Mouse (Mus musculus): ENCODE data around the gene Purb. TPM values are rescaled to one million over a fixed set of nuclear protein-coding genes. Genes with fewer than 3 reads are reported as not detected.

Purb gene
- total RNA-seq, 1 experiment, result 49.8 TPM

GRCm38 (mm10) chr11:6479231-6479630, 3.5 kb upstream of the Purb start:
- DNase-seq (ENCODE audit: low read depth, low spot score), result no peak
- H3K4me1 ChIP-seq (ENCODE audit: control insufficient read depth in 2 of 2, insufficient read depth in 2 of 2, low read length in 2 of 2, poor library complexity in 1 of 2), result peaks cover 2 to 3% of the 10 kb centered on the region in 2 experiments; a peak in 3 of 4 replicates
- in situ Hi-C loops (cut with MboI; ENCODE audit: low sequenced_read_pairs in 2 of 2, unreplicated experiment in 2 of 2), result no loop called here
- H3K36me3 ChIP-seq (ENCODE audit: control insufficient read depth, insufficient read depth, low read length, poor library complexity, severe bottlenecking), result peaks cover 5% of the 10 kb centered on the region
- H3K4me3 ChIP-seq (ENCODE audit: insufficient read depth in 1 of 2, low read depth in 1 of 2, low read length in 2 of 2, poor library complexity in 1 of 2, severe bottlenecking in 1 of 2), result no peak overlapping the region
- no peak overlapping the region for H3K27ac ChIP-seq (ENCODE audit: insufficient read depth, low read depth, low read length, poor library complexity, severe bottlenecking)
- no peak overlapping the region for H3K9ac ChIP-seq (ENCODE audit: insufficient read depth, low read depth, low read length, poor library complexity, severe bottlenecking)
- H3K9me3 ChIP-seq (ENCODE audit: control insufficient read depth, insufficient read depth, low read depth, low read length), result no peaks in the 10 kb centered on the region
- no peak for TF ChIP-seq MAFK (IDR thresholded peaks at IDR 0.05; ENCODE audit: insufficient read depth, low read depth, low read length)
- no peak for TF ChIP-seq HCFC1 (IDR thresholded peaks at IDR 0.05; ENCODE audit: borderline replicate concordance, insufficient read depth, low read length)
- TF ChIP-seq CHD2 (IDR thresholded peaks at IDR 0.05; ENCODE audit: low read depth, low read length), result no peak
- TF ChIP-seq ZNF384 (IDR thresholded peaks at IDR 0.05; ENCODE audit: low read depth, low read length), result no peak
- TF ChIP-seq ZC3H11A (IDR thresholded peaks at IDR 0.05; ENCODE audit: borderline replicate concordance, low read depth, low read length), result no peak

GRCm38 (mm10) chr11:6477350-6477749, 1.6 kb upstream of the Purb start:
- H3K4me3 ChIP-seq (ENCODE audit: insufficient read depth in 1 of 2, low read depth in 1 of 2, low read length in 2 of 2, poor library complexity in 1 of 2, severe bottlenecking in 1 of 2), result no peak overlapping the region
- TF ChIP-seq ZC3H11A (IDR thresholded peaks at IDR 0.05; ENCODE audit: borderline replicate concordance, low read depth, low read length) (no peak), HCFC1 (IDR thresholded peaks at IDR 0.05; ENCODE audit: borderline replicate concordance, insufficient read depth, low read length) (no peak), ZNF384 (IDR thresholded peaks at IDR 0.05; ENCODE audit: low read depth, low read length) (no peak), CHD2 (IDR thresholded peaks at IDR 0.05; ENCODE audit: low read depth, low read length) (no peak), MAFK (IDR thresholded peaks at IDR 0.05; ENCODE audit: insufficient read depth, low read depth, low read length) (no peak)
- H3K9ac ChIP-seq (ENCODE audit: insufficient read depth, low read depth, low read length, poor library complexity, severe bottlenecking), result no peak overlapping the region
- no peak for DNase-seq (ENCODE audit: low read depth, low spot score)
- H3K9me3 ChIP-seq (ENCODE audit: control insufficient read depth, insufficient read depth, low read depth, low read length), result no peaks in the 10 kb centered on the region
- no peak overlapping the region for H3K27ac ChIP-seq (ENCODE audit: insufficient read depth, low read depth, low read length, poor library complexity, severe bottlenecking)
- in situ Hi-C loops (cut with MboI; ENCODE audit: low sequenced_read_pairs in 2 of 2, unreplicated experiment in 2 of 2), result no loop called here
- peaks cover 7% of the 10 kb centered on the region for H3K36me3 ChIP-seq (ENCODE audit: control insufficient read depth, insufficient read depth, low read length, poor library complexity, severe bottlenecking)
- H3K4me1 ChIP-seq (ENCODE audit: control insufficient read depth in 2 of 2, insufficient read depth in 2 of 2, low read length in 2 of 2, poor library complexity in 1 of 2), result peaks cover 4 to 14% of the 10 kb centered on the region in 2 experiments

- peaks cover 4 to 14% of the 10 kb centered on the region in 2 experiments for H3K4me1 ChIP-seq (ENCODE audit: control insufficient read depth in 2 of 2, insufficient read depth in 2 of 2, low read length in 2 of 2, poor library complexity in 1 of 2)
- no peak overlapping the region for H3K27ac ChIP-seq (ENCODE audit: insufficient read depth, low read depth, low read length, poor library complexity, severe bottlenecking)
- H3K9me3 ChIP-seq (ENCODE audit: control insufficient read depth, insufficient read depth, low read depth, low read length), result no peaks in the 10 kb centered on the region
- no peak overlapping the region for H3K4me3 ChIP-seq (ENCODE audit: insufficient read depth in 1 of 2, low read depth in 1 of 2, low read length in 2 of 2, poor library complexity in 1 of 2, severe bottlenecking in 1 of 2)
- TF ChIP-seq CHD2 (IDR thresholded peaks at IDR 0.05; ENCODE audit: low read depth, low read length) (no peak), ZC3H11A (IDR thresholded peaks at IDR 0.05; ENCODE audit: borderline replicate concordance, low read depth, low read length) (no peak), MAFK (IDR thresholded peaks at IDR 0.05; ENCODE audit: insufficient read depth, low read depth, low read length) (no peak), ZNF384 (IDR thresholded peaks at IDR 0.05; ENCODE audit: low read depth, low read length) (no peak), HCFC1 (IDR thresholded peaks at IDR 0.05; ENCODE audit: borderline replicate concordance, insufficient read depth, low read length) (no peak)
- H3K36me3 ChIP-seq (ENCODE audit: control insufficient read depth, insufficient read depth, low read length, poor library complexity, severe bottlenecking), result peaks cover 7% of the 10 kb centered on the region
- H3K9ac ChIP-seq (ENCODE audit: insufficient read depth, low read depth, low read length, poor library complexity, severe bottlenecking), result no peak overlapping the region
- no peak for DNase-seq (ENCODE audit: low read depth, low spot score)
- in situ Hi-C loops (cut with MboI; ENCODE audit: low sequenced_read_pairs in 2 of 2, unreplicated experiment in 2 of 2), result no loop called here
Measured at GRCm38 (mm10) chr11:6476876-6477275, 1.2 kb upstream of the Purb start.

DNA sequence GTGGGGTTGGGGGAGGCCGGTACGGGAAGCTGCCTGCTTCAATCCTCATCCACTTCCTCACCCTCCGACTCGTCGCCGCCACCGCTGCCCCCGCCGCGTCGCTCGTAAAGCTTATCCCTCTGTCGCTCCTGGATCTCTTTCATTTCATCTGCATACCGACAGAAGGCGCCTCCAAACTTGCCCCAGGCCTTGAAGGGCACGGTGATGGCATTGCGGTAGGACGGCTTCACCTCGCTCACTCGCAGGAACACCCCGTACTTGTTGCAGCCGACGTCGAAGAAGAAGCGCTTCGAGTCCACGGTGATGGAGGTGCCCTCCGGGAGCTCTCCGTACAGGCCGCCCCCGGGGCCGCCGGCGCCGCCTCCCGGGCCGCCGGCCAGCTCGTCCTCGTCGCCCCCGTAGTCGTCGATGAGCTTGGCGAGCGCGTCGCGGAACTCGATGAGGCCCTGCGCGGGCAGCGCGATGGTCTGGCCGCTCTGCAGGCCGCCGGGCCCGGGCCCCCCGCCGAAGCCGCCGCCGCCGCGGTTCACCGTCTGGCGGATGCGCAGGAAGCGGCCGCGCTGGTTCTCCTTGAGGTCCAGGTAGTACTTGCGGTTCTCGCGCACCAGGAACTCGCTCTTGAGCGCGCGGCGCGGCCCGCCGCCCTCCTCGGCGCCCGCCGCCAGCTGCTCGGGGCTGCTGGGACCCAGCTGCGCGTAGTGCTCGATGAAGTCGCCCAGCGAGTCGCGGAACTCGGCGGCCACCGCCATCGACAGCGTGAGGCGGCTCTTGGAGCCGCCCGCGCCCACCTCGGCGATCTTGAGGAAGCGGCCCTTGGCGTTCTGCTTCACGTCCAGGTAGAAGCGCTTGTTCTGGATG, 614 bp downstream of the Purb start:
- Histone ChIP-seq H3K9ac (ENCODE audit: insufficient read depth, low read depth, low read length, poor library complexity, severe bottlenecking) (peak overlapping the region; percentile 80), H3K27ac (ENCODE audit: insufficient read depth, low read depth, low read length, poor library complexity, severe bottlenecking) (peak overlapping the region; percentile 84), H3K36me3 (ENCODE audit: control insufficient read depth, insufficient read depth, low read length, poor library complexity, severe bottlenecking) (peaks cover 9% of the 10 kb centered on the region), H3K4me1 (ENCODE audit: control insufficient read depth in 2 of 2, insufficient read depth in 2 of 2, low read length in 2 of 2, poor library complexity in 1 of 2) (peaks cover 6 to 22% of the 10 kb centered on the region in 2 experiments), H3K4me3 (ENCODE audit: insufficient read depth in 1 of 2, low read depth in 1 of 2, low read length in 2 of 2, poor library complexity in 1 of 2, severe bottlenecking in 1 of 2) (peak overlapping the region; percentile 88 to 91), H3K9me3 (ENCODE audit: control insufficient read depth, insufficient read depth, low read depth, low read length) (no peaks in the 10 kb centered on the region)
- no peak for TF ChIP-seq MAFK (IDR thresholded peaks at IDR 0.05; ENCODE audit: insufficient read depth, low read depth, low read length)
- TF ChIP-seq ZNF384 (IDR thresholded peaks at IDR 0.05; ENCODE audit: low read depth, low read length), result no peak
- TF ChIP-seq CHD2 (IDR thresholded peaks at IDR 0.05; ENCODE audit: low read depth, low read length), result no peak
- TF ChIP-seq ZC3H11A (IDR thresholded peaks at IDR 0.05; ENCODE audit: borderline replicate concordance, low read depth, low read length), result no peak
- no peak for TF ChIP-seq HCFC1 (IDR thresholded peaks at IDR 0.05; ENCODE audit: borderline replicate concordance, insufficient read depth, low read length)
- no peak for DNase-seq (ENCODE audit: low read depth, low spot score)
- in situ Hi-C loops (cut with MboI; ENCODE audit: low sequenced_read_pairs in 2 of 2, unreplicated experiment in 2 of 2), result no loop called here
